Mouse (Mus musculus) intestine, postnatal 0 days (tissue): ENCODE data around the gene Ccdc146. TPM values are rescaled to one million over a fixed set of nuclear protein-coding genes. Genes with fewer than 3 reads are reported as not detected.
A peak's percentile ranks its signal among the peaks of the same experiment; 100 is the strongest.

Source experiments
- ATAC-seq: fragments of 200-750 bp; cut with Nextera tagmentation; 2 replicates; pipeline ENCODE4 v1.8.0; 2017; ENCODE audit warnings: mild to moderate bottlenecking, moderate TSS enrichment, moderate library complexity
- H3K27ac ChIP-seq: fragments of 300-500 bp; sonication (generic); 2 replicates; pipeline ENCODE4 v1.5.1; 2014; ENCODE audit warnings: mild to moderate bottlenecking, low read depth, low read length, moderate library complexity
- H3K27me3 ChIP-seq: fragments of 300-500 bp; sonication (generic); replicated peaks from 2 replicates; pipeline ENCODE4 v1.6.1; 2014; ENCODE audit warnings: low read length, mixed read lengths; ENCODE audit not compliant: control insufficient read depth, insufficient read depth
- H3K36me3 ChIP-seq: fragments of 300-500 bp; sonication (generic); 2 replicates; pipeline ENCODE4 v1.6.1; 2014; ENCODE audit warnings: mild to moderate bottlenecking, moderate library complexity; ENCODE audit not compliant: control insufficient read depth, insufficient read depth
- H3K4me1 ChIP-seq: fragments of 300-500 bp; sonication (generic); replicated peaks from 2 replicates; pipeline ENCODE4 v1.6.1; 2014; ENCODE audit warnings: antibody characterized with exemption, low read length, mixed read lengths; ENCODE audit not compliant: control insufficient read depth, insufficient read depth
- H3K4me2 ChIP-seq: fragments of 300-500 bp; sonication (generic); replicated peaks from 2 replicates; pipeline ENCODE4 v1.6.1; 2014; ENCODE audit warnings: low read depth, mild to moderate bottlenecking, moderate library complexity
- H3K4me3 ChIP-seq: fragments of 300-500 bp; sonication (generic); 2 replicates; pipeline ENCODE4 v1.5.1; 2014; ENCODE audit warnings: low read depth, low read length
- H3K9ac ChIP-seq: fragments of 300-500 bp; sonication (generic); 2 replicates; pipeline ENCODE4 v1.6.1; 2014; ENCODE audit warnings: mild to moderate bottlenecking, low read depth, low read length
- H3K9me3 ChIP-seq: fragments of 300-500 bp; sonication (generic); 2 replicates; pipeline ENCODE4 v1.6.1; 2016; ENCODE audit warnings: mixed run types; ENCODE audit not compliant: control insufficient read depth
- CTCF ChIP-seq: sonication (generic); IDR thresholded peaks from 2 replicates; pipeline ENCODE4 v1.5.1; 2016; ENCODE audit warnings: low read depth, mild to moderate bottlenecking, control low read depth, antibody characterized with exemption, moderate library complexity
- WGBS: fragments of 180-500 bp; shearing (Covaris S2); extraction: QIAGEN DNeasy Blood & Tissue Kit; methylation state at CpG from one replicate; pipeline ENCODE4 v1.1.7; 2014; 5-methylcytosine and 5-hydroxymethylcytosine counted together
- polyA plus RNA-seq: library from polyadenylated mRNA; unstranded; fragments of >200 nt; fragmentation: Nextera tagmentation; extraction: Ambion mirVana; gene quantifications from 2 replicates; pipeline ENCODE4 v1.2.1, GENCODE M21; 2015

The Ccdc146 gene
- polyA plus RNA-seq, 1 experiment from 2014 or later, result 0.44 TPM

DNA sequence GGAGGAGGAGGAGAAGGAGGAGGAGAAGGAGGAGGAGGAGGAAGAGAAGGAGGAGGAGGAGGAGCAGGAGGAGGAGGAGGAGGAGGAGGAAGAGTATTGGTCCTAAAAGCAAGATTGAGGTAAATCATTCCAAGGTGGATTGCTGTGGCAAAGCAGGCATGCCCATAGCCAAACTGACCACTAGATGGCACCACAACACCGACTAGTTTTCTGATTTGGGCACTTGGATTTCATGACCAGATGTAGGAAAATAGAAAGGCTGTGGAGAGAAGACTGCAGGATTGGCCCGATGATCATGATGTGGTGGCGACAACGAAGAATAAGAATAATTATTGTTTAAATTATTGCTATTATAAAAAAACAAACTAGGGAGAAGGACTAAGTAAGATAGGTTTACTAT, 159.4 kb downstream of the Ccdc146 start:
- no peak; the same call in 1 of the 2 replicates for ATAC-seq
- 14% methylated on average over 4 of the region's 4 CpGs for WGBS
- peak; percentile 92 for TF ChIP-seq CTCF

DNA sequence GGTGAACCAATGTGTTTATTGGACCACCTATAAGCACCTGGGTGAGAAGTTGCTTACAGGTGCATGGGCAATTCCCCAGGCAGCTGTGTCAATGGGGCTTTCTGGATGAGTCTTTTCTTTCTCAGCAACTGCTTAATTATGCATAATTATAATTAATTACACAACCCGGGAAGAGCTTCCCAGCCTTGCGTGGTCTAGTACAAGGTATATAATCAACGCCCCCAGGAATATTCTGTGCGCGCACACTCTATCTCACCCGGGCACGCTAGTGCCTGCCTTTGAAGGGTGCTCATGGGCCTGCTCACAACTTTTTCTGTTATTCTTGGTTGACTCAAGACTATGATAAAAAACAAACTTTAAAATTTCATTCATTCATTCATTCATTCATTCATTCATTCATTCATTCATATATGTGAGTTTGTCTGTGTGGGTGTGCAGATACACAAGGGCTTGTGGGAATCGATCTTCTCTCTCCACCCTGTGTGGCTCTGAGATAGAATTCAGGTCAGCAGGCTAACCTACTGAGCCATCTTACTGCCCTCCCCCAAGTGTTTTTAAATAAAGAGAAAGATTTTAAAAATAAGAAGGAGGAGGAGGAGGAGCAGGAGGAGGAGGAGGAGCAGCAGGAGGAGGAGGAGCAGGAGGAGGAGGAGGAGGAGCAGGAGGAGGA, 160.0 kb downstream of the Ccdc146 start:
- no peak overlapping the region for H3K9ac ChIP-seq
- no peak overlapping the region for H3K27ac ChIP-seq
- no peak for ATAC-seq
- H3K4me3 ChIP-seq, result no peak overlapping the region
- H3K9me3 ChIP-seq, result no peaks in the 10 kb centered on the region
- no peak for TF ChIP-seq CTCF
- no peaks in the 10 kb centered on the region for H3K36me3 ChIP-seq
- no peaks in the 10 kb centered on the region for H3K27me3 ChIP-seq
- no peaks in the 10 kb centered on the region for H3K4me1 ChIP-seq
- no peak overlapping the region for H3K4me2 ChIP-seq
- WGBS, result 86% methylated on average over 8 of the region's 8 CpGs

More for the DNA sequence above, 159.4 kb downstream of the Ccdc146 start:
- Histone ChIP-seq H3K4me3 (no peak overlapping the region), H3K36me3 (no peaks in the 10 kb centered on the region), H3K4me1 (no peaks in the 10 kb centered on the region), H3K9ac (no peak overlapping the region), H3K4me2 (no peak overlapping the region), H3K27me3 (no peaks in the 10 kb centered on the region), H3K27ac (no peak overlapping the region), H3K9me3 (no peaks in the 10 kb centered on the region)

DNA sequence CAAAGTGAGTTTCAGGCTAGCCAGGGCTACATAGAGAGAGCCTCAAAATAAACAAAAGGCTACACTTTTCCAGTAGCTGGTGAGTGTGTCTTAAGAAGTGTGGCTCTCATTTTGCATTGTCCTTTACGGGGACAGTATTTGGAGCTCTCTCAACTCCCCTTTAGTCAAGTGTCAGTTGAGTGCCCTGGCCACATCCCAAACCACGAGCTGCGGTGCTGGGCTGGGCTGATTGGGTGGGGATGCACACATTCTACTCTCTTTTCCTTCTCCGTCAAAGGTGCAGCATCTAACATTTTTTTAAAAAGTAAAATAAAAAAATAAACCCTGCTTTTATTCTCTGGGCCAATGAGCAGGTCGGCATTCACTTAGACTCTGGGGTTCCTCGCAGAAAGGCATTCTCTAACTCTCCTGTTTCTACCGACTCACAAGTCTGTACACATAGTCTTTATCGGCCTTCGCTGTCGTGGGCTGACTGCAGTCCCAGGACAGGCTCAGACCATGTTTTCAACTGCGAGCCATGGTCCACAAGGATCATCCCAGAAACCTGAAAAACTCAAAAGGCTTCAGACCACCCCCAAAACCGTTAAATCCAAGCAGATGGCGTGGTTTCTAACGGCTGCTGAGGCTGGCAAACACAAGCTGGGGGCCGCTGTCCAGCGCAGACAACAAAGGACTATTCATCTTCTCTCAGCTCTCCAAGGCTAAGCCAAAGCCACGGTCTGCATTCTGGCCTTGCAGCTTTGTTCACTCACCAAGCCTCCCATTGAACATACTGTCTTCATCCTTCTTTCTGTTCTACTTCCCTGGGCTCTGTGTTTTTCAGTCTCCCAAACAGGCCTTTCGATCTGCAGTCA, 161.0 kb downstream of the Ccdc146 start:
- Histone ChIP-seq H3K36me3 (no peaks in the 10 kb centered on the region), H3K4me2 (no peak overlapping the region), H3K9me3 (no peaks in the 10 kb centered on the region), H3K4me1 (no peaks in the 10 kb centered on the region), H3K9ac (no peak overlapping the region), H3K27ac (no peak overlapping the region), H3K27me3 (no peaks in the 10 kb centered on the region), H3K4me3 (no peak overlapping the region)
- 58% methylated on average over 18 of the region's 18 CpGs for WGBS
- no peak for ATAC-seq
- no peak for TF ChIP-seq CTCF

DNA sequence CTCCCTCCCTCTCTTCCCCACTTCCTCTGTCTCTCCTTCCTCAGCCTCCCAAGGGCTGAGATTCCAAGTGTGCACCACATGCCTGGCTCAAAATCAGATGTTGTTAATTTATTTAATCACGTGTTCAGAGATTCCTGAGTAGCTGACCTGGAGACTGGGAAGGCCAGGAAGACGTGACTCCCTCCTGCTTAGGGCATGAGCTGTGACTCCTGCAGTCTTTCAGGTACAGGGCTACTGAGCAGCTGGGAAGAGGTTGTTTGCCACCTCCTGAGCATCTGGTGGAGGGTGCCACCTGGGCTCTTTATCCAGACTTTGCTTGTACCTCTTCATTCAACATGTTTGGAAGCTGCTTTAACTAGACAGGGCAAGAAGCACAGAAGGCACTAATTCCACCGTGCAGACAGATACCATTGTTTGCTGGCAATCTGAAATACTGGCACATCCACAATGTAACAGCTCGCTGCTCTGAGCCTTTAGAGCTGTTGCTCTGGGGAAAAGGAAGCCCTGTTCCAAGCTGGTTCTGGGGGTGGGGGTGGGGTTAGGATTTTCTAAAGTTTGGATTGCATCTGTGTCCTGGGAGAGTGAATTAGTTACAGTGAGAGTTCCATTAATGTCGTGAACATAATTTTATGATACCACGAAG, 163.2 kb downstream of the Ccdc146 start:
- Histone ChIP-seq H3K27me3 (no peaks in the 10 kb centered on the region), H3K4me1 (no peaks in the 10 kb centered on the region), H3K4me2 (no peak overlapping the region), H3K4me3 (no peak overlapping the region), H3K36me3 (no peaks in the 10 kb centered on the region), H3K27ac (no peak overlapping the region), H3K9ac (no peak overlapping the region), H3K9me3 (no peaks in the 10 kb centered on the region)
- TF ChIP-seq CTCF, result no peak
- WGBS, result 46% methylated on average over 6 of the region's 6 CpGs
- no peak for ATAC-seq

DNA sequence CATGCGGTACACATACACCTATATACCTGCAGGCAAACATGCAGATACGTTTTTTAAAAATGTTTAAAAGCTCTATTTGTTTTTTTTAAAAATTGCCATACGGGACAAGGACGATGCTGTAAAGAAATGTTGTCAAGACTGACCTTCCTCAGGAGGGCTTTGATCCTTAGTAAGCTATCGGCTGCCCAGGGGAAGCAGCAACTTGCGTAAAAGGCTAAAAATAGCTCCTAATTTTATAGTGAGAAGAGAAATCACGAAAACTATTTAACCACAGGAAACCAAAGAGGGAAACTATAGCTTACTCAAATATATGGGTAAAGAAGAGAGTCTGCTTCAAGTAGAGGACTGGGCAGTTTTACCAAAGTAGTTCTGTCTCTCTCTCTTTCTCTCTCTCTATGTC, 163.7 kb downstream of the Ccdc146 start:
- no peak overlapping the region for H3K4me3 ChIP-seq
- no peak for TF ChIP-seq CTCF
- no peaks in the 10 kb centered on the region for H3K9me3 ChIP-seq
- no peaks in the 10 kb centered on the region for H3K4me1 ChIP-seq
- H3K36me3 ChIP-seq, result no peaks in the 10 kb centered on the region
- no peak for ATAC-seq
- H3K4me2 ChIP-seq, result no peak overlapping the region
- no peaks in the 10 kb centered on the region for H3K27me3 ChIP-seq
- H3K27ac ChIP-seq, result no peak overlapping the region
- no peak overlapping the region for H3K9ac ChIP-seq
- 70% methylated on average over 7 of the region's 7 CpGs for WGBS

DNA sequence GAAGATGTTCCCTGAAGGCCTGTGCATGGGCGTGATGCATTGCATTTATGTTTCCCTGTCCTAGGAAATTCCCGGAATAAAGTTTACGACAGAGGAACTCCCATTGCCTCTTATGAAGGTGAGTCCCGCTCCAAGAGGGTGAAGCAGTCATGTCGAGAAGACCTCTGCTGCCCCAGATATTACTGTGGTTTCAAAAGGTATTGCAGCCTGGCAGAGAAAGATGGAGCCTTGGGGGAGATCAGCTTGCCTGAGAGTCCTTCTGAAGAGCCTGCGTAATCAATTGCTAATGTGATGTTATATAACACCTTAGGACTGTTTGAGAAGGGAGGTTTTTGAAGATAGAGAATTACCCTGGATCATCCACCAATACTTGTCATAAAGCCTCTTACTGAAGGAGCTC, 166.7 kb downstream of the Ccdc146 start:
- TF ChIP-seq CTCF, result peak; percentile 65
- no peaks in the 10 kb centered on the region for H3K9me3 ChIP-seq
- H3K4me2 ChIP-seq, result no peak overlapping the region
- 61% methylated on average over 6 of the region's 6 CpGs for WGBS
- no peak for ATAC-seq
- no peak overlapping the region for H3K27ac ChIP-seq
- no peaks in the 10 kb centered on the region for H3K4me1 ChIP-seq
- H3K4me3 ChIP-seq, result no peak overlapping the region
- H3K9ac ChIP-seq, result no peak overlapping the region
- no peaks in the 10 kb centered on the region for H3K27me3 ChIP-seq
- no peaks in the 10 kb centered on the region for H3K36me3 ChIP-seq
